Mouse (Mus musculus): ENCODE data around the gene Cacna1c. TPM values are rescaled to one million over a fixed set of nuclear protein-coding genes. Genes with fewer than 3 reads are reported as not detected.

Gene Cacna1c
- total RNA-seq, 1 experiment, result 0.98 TPM

DNA sequence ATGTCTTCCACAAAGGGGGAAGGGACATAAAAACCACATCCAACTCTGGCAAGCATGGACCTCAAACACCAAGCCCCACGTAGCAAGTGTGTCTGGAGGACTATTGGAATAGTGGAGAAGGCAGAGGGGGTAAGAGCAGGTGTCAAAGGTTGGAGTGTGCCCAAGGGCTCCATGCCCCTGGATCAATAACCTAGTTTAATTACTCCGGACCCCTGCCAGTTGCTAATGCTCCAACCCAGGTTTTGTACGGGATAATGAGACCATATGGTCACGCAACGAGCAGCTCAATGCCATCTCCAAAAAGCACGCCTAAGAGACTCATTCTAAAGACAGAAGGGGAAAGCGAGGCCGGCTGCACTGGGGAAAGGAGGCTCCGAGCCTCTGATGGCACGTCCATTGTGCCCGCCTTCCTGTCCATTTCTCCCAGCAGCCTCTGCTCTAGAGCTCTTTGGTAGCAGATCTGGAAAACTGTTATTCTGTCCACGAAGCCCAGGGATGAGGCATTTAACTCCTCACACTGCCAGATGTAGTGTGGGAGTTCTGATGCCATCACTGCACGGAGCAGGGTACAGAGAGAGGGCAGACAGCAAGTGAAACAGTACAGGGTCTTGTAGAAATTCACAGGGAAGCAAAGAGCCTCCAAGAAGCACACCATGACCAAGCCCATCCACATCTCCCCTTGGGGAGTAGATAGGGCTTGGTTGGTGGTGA, 257.7 kb downstream of the Cacna1c start:
- TF ChIP-seq ZNF384 (IDR thresholded peaks at IDR 0.05; ENCODE audit: low read depth, low read length) (no peak), HCFC1 (IDR thresholded peaks at IDR 0.05; ENCODE audit: borderline replicate concordance, insufficient read depth, low read length) (no peak), MAFK (IDR thresholded peaks at IDR 0.05; ENCODE audit: insufficient read depth, low read depth, low read length) (no peak), ZC3H11A (IDR thresholded peaks at IDR 0.05; ENCODE audit: borderline replicate concordance, low read depth, low read length) (no peak), CHD2 (IDR thresholded peaks at IDR 0.05; ENCODE audit: low read depth, low read length) (no peak)
- H3K36me3 ChIP-seq (ENCODE audit: control insufficient read depth, insufficient read depth, low read length, poor library complexity, severe bottlenecking), result no peaks in the 10 kb centered on the region
- DNase-seq (ENCODE audit: low read depth, low spot score), result no peak
- no peak overlapping the region for H3K27ac ChIP-seq (ENCODE audit: insufficient read depth, low read depth, low read length, poor library complexity, severe bottlenecking)
- in situ Hi-C loops (cut with MboI; ENCODE audit: low sequenced_read_pairs in 2 of 2, unreplicated experiment in 2 of 2), result no loop called here
- H3K4me3 ChIP-seq (ENCODE audit: insufficient read depth in 1 of 2, low read depth in 1 of 2, low read length in 2 of 2, poor library complexity in 1 of 2, severe bottlenecking in 1 of 2), result no peak overlapping the region
- no peak overlapping the region for H3K9ac ChIP-seq (ENCODE audit: insufficient read depth, low read depth, low read length, poor library complexity, severe bottlenecking)
- H3K4me1 ChIP-seq (ENCODE audit: control insufficient read depth in 2 of 2, insufficient read depth in 2 of 2, low read length in 2 of 2, poor library complexity in 1 of 2), result no peaks in the 10 kb centered on the region
- H3K9me3 ChIP-seq (ENCODE audit: control insufficient read depth, insufficient read depth, low read depth, low read length), result no peaks in the 10 kb centered on the region

DNA sequence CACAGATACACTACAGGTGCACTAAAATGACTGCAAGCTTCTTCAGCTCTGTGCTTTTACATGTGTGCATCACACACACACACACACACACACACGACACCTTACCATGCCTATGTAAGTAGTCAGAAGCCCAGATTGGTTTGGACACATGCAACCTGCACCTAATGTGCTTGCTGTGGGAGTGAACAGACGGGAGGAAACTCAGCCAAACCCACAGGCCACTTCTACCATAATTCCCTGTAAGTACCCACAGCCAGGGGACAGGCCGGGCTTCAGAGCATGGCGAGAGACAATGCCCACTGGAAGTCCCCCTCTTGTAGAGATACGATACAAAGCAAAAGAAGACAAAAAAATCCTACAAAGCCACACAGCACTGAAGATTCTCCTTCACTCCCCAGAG, 258.7 kb downstream of the Cacna1c start:
- in situ Hi-C loops (cut with MboI; ENCODE audit: low sequenced_read_pairs in 2 of 2, unreplicated experiment in 2 of 2), result no loop called here
- DNase-seq (ENCODE audit: low read depth, low spot score), result no peak
- Histone ChIP-seq H3K4me1 (ENCODE audit: control insufficient read depth in 2 of 2, insufficient read depth in 2 of 2, low read length in 2 of 2, poor library complexity in 1 of 2) (no peaks in the 10 kb centered on the region), H3K9ac (ENCODE audit: insufficient read depth, low read depth, low read length, poor library complexity, severe bottlenecking) (no peak overlapping the region), H3K4me3 (ENCODE audit: insufficient read depth in 1 of 2, low read depth in 1 of 2, low read length in 2 of 2, poor library complexity in 1 of 2, severe bottlenecking in 1 of 2) (no peak overlapping the region), H3K9me3 (ENCODE audit: control insufficient read depth, insufficient read depth, low read depth, low read length) (no peaks in the 10 kb centered on the region), H3K27ac (ENCODE audit: insufficient read depth, low read depth, low read length, poor library complexity, severe bottlenecking) (no peak overlapping the region), H3K36me3 (ENCODE audit: control insufficient read depth, insufficient read depth, low read length, poor library complexity, severe bottlenecking) (no peaks in the 10 kb centered on the region)
- TF ChIP-seq MAFK (IDR thresholded peaks at IDR 0.05; ENCODE audit: insufficient read depth, low read depth, low read length) (no peak), ZC3H11A (IDR thresholded peaks at IDR 0.05; ENCODE audit: borderline replicate concordance, low read depth, low read length) (no peak), ZNF384 (IDR thresholded peaks at IDR 0.05; ENCODE audit: low read depth, low read length) (no peak), CHD2 (IDR thresholded peaks at IDR 0.05; ENCODE audit: low read depth, low read length) (no peak), HCFC1 (IDR thresholded peaks at IDR 0.05; ENCODE audit: borderline replicate concordance, insufficient read depth, low read length) (no peak)

DNA sequence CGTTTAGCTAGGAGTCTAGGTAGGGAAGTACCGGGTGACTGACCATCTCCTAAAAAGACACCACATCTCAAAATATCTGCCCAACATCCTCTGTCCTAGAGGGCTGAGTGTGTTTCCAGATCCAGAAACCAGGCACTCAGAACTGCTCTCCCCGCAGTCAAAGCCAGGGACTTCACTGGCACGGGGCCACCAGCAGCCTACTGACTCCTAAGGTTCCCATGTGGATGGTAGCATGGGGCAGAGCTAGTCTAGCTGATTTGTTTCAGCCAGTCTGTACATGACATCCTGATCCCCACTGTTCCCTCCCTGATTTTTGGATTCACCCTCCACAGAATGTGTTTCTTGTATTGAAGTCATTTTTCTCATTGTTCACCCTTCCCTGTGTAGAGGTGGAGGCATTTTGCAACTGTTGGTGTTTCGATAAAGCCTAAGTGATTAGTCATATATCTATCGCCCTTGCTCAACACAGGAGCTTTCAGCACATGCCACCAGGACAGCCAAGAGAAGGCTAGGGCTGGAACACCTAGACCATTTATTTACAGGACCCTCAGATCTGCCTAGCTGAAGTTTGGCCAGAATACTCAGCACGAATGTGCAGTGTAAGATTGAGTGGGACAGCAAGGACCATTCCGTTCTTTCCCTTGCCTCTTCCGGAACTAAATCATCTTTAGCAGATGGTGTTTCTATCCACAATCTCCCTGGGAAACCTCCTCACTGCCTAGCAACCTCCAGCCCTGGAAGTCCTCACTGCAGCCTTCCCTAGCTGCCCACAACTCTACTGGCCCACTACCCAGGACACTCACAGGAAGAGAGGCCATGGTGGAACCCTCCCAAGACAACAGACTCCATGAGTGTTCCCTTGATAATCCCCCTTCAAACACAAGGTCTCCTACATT, 260.4 kb downstream of the Cacna1c start:
- H3K9ac ChIP-seq (ENCODE audit: insufficient read depth, low read depth, low read length, poor library complexity, severe bottlenecking), result no peak overlapping the region
- H3K4me1 ChIP-seq (ENCODE audit: control insufficient read depth in 2 of 2, insufficient read depth in 2 of 2, low read length in 2 of 2, poor library complexity in 1 of 2), result no peaks in the 10 kb centered on the region
- TF ChIP-seq ZC3H11A (IDR thresholded peaks at IDR 0.05; ENCODE audit: borderline replicate concordance, low read depth, low read length), result no peak
- H3K9me3 ChIP-seq (ENCODE audit: control insufficient read depth, insufficient read depth, low read depth, low read length), result no peaks in the 10 kb centered on the region
- no peak for DNase-seq (ENCODE audit: low read depth, low spot score)
- no peaks in the 10 kb centered on the region for H3K36me3 ChIP-seq (ENCODE audit: control insufficient read depth, insufficient read depth, low read length, poor library complexity, severe bottlenecking)
- no peak overlapping the region for H3K4me3 ChIP-seq (ENCODE audit: insufficient read depth in 1 of 2, low read depth in 1 of 2, low read length in 2 of 2, poor library complexity in 1 of 2, severe bottlenecking in 1 of 2)
- no peak overlapping the region for H3K27ac ChIP-seq (ENCODE audit: insufficient read depth, low read depth, low read length, poor library complexity, severe bottlenecking)
- in situ Hi-C loops (cut with MboI; ENCODE audit: low sequenced_read_pairs in 2 of 2, unreplicated experiment in 2 of 2), result no loop called here

DNA sequence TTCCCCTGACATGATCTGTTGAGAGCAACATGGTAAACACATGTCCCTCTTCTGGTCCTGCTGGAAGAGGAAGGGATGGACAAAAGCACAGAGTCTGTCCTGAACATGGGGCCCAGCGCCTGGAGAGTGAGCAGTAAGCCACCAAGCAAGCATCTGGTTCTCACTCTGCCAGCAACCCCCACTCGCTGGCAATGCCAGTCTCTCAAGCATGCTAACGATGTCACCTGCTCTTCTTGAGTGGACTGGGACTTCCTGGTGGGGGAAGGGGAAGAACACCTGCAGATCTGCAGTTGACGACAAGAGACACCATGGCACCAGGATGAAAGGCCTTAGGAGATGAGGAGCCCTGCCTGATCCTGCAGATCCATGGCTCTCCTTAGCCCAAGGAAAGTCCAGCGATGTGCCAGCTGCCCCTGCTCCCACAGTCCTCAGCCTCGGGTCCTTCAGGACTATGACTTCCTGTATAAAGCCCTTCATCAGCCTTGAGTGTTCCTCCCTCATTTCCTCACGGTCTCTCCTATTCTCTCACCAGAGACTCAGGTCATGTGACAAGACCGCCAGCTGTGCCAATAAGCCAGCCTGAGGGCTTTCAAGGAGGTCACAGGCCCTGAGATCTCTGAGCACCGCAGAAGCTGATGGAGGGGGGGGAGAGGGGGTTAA, 261.8 kb downstream of the Cacna1c start:
- TF ChIP-seq HCFC1 (IDR thresholded peaks at IDR 0.05; ENCODE audit: borderline replicate concordance, insufficient read depth, low read length), result no peak
- TF ChIP-seq ZNF384 (IDR thresholded peaks at IDR 0.05; ENCODE audit: low read depth, low read length), result no peak
- no peak for TF ChIP-seq CHD2 (IDR thresholded peaks at IDR 0.05; ENCODE audit: low read depth, low read length)
- TF ChIP-seq ZC3H11A (IDR thresholded peaks at IDR 0.05; ENCODE audit: borderline replicate concordance, low read depth, low read length), result no peak
- no peak for TF ChIP-seq MAFK (IDR thresholded peaks at IDR 0.05; ENCODE audit: insufficient read depth, low read depth, low read length)
- no peak overlapping the region for H3K4me3 ChIP-seq (ENCODE audit: insufficient read depth in 1 of 2, low read depth in 1 of 2, low read length in 2 of 2, poor library complexity in 1 of 2, severe bottlenecking in 1 of 2)
- H3K4me1 ChIP-seq (ENCODE audit: control insufficient read depth in 2 of 2, insufficient read depth in 2 of 2, low read length in 2 of 2, poor library complexity in 1 of 2), result no peaks in the 10 kb centered on the region
- no peaks in the 10 kb centered on the region for H3K9me3 ChIP-seq (ENCODE audit: control insufficient read depth, insufficient read depth, low read depth, low read length)
- no peak overlapping the region for H3K9ac ChIP-seq (ENCODE audit: insufficient read depth, low read depth, low read length, poor library complexity, severe bottlenecking)
- H3K36me3 ChIP-seq (ENCODE audit: control insufficient read depth, insufficient read depth, low read length, poor library complexity, severe bottlenecking), result no peaks in the 10 kb centered on the region
- in situ Hi-C loops (cut with MboI; ENCODE audit: low sequenced_read_pairs in 2 of 2, unreplicated experiment in 2 of 2), result no loop called here
- H3K27ac ChIP-seq (ENCODE audit: insufficient read depth, low read depth, low read length, poor library complexity, severe bottlenecking), result no peak overlapping the region
- DNase-seq (ENCODE audit: low read depth, low spot score), result no peak
